Mouse (Mus musculus) midbrain, embryonic 11.5 days (tissue): ENCODE data around the gene Pglyrp3. TPM values are rescaled to one million over a fixed set of nuclear protein-coding genes. Genes with fewer than 3 reads are reported as not detected.
"Not testable (repeated sequence)": the region's sequence is repeated elsewhere in the genome, so short reads cannot be mapped to it uniquely, and the experiment has no call there.

Experiments
- ATAC-seq: fragments of 200-750 bp; cut with Nextera tagmentation; 2 replicates; pipeline ENCODE4 v1.8.0; 2017; ENCODE audit warnings: moderate TSS enrichment, moderate library complexity; ENCODE audit not compliant: low FRiP score
- DNase-seq: peaks from one replicate; pipeline ENCODE4 v3.0.0; 2015; ENCODE audit warnings: low spot score; ENCODE audit errors: missing footprints
- H3K27ac ChIP-seq: fragments of 300-500 bp; sonication (generic); 2 replicates; pipeline ENCODE4 v1.5.1; 2014; ENCODE audit warnings: low read depth, low read length
- H3K27me3 ChIP-seq: fragments of 300-500 bp; sonication (generic); 2 replicates; pipeline ENCODE4 v1.6.1; 2014; ENCODE audit warnings: mild to moderate bottlenecking, low read length, moderate library complexity, mixed read lengths; ENCODE audit not compliant: control insufficient read depth, insufficient read depth
- H3K36me3 ChIP-seq: fragments of 300-500 bp; sonication (generic); 2 replicates; pipeline ENCODE4 v1.6.1; 2014; ENCODE audit warnings: mild to moderate bottlenecking, low read length, moderate library complexity, mixed read lengths; ENCODE audit not compliant: control insufficient read depth, insufficient read depth
- H3K4me1 ChIP-seq: fragments of 300-500 bp; sonication (generic); 2 replicates; pipeline ENCODE4 v1.6.1; 2014; ENCODE audit warnings: low read length; ENCODE audit not compliant: control insufficient read depth, insufficient read depth
- H3K4me2 ChIP-seq: fragments of 300-500 bp; sonication (generic); 2 replicates; pipeline ENCODE4 v1.6.1; 2014; ENCODE audit warnings: mild to moderate bottlenecking, moderate library complexity
- H3K4me3 ChIP-seq: fragments of 300-500 bp; sonication (generic); 2 replicates; pipeline ENCODE4 v1.5.1; 2014; ENCODE audit warnings: low read depth, low read length
- H3K9ac ChIP-seq: fragments of 300-500 bp; sonication (generic); 2 replicates; pipeline ENCODE4 v1.6.1; 2014; ENCODE audit warnings: low read length
- H3K9me3 ChIP-seq: fragments of 300-500 bp; sonication (generic); 2 replicates; pipeline ENCODE4 v1.6.1; 2016; ENCODE audit warnings: low read length; ENCODE audit not compliant: control insufficient read depth
- WGBS: fragments of 180-500 bp; shearing (Covaris S2); extraction: QIAGEN DNeasy Blood & Tissue Kit; methylation state at CpG from one replicate; pipeline ENCODE4 v1.1.7; 2014; 5-methylcytosine and 5-hydroxymethylcytosine counted together
- polyA plus RNA-seq: library from polyadenylated mRNA; unstranded; fragments of >200 nt; fragmentation: Nextera tagmentation; extraction: Ambion mirVana; gene quantifications from 2 replicates; pipeline ENCODE4 v1.2.1, GENCODE M21; 2014

The Pglyrp3 gene
- not detected in 2 replicates for polyA plus RNA-seq

DNA sequence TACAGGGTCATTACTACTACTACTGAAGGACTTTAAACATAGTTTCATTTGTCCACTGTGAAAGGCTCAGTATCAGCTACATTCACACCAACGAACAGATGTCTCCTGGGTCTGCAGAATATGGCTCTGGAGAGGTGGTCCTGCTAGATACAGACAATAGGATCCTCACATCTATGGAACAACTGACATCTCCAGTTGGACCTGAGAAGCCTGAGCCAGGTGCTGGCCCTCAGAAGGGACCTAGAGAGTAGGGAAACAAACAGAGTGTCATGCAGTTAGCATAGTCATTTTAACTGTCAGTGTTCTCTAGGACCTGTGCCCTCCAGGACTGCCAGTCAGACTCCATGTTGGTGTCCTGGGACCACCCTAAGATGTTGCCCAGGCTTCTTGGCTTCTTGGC, at the start of gene Pglyrp3:
Pglyrp3 (plus strand) TSS at position 301 of the 400 bp plus-strand sequence.
- H3K9me3 ChIP-seq = no peaks in the 10 kb centered on the region
- no peaks in the 10 kb centered on the region for H3K4me1 ChIP-seq
- H3K36me3 ChIP-seq = no peaks in the 10 kb centered on the region
- ATAC-seq (no peak), DNase-seq (no peak)
- no peaks in the 10 kb centered on the region for H3K27me3 ChIP-seq
- H3K4me3 ChIP-seq = no peak within 1 kb of the TSS
- H3K27ac ChIP-seq = no peak within 1 kb of the TSS
- no peak within 1 kb of the TSS for H3K4me2 ChIP-seq
- H3K9ac ChIP-seq = no peak within 1 kb of the TSS
- 81% methylated on average over 1 of the region's 1 CpGs for WGBS

DNA sequence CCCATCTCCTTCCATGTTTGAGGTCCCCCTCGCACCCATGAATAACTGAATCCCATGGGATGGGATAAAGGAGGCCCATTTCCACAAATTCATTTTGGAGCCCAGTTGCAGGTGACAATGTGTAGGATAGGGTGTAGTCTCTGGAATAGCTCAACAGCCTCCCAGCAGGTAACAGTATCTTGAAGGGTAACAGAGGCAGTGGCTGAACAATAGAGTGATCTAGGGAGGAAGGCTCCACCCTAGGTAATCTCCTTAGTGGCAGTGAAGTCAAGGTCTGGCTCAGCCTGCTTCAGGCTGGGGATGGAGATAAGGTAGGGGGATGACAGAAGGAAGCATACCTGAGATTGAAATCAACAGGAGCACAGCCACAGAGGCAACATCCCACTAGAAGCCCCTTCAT, 3.4 kb upstream of the Pglyrp3 start:
- 76% methylated on average over 1 of the region's 1 CpGs for WGBS
- Histone ChIP-seq H3K4me2 (no peak overlapping the region), H3K27me3 (no peaks in the 10 kb centered on the region)

DNA sequence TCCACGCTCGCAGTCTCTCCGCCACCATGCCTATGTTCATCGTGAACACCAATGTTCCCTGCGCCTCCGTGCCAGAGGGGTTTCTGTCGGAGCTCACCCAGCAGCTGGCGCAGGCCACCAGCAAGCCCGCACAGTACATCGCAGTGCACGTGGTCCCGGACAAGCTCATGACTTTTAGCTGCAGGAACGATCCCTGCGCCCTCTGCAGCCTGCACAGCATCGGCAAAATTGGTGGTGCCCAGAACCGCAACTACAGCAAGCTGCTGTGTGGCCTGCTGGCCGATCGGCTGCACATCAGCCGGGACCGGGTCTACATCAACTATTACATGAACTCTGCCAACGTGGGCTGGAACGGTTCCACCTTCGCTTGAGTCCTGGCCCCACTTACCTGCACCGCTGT, 10.2 kb downstream of the Pglyrp3 start:
- H3K9ac ChIP-seq, H3K27ac ChIP-seq, H3K36me3 ChIP-seq, H3K4me2 ChIP-seq, H3K4me3 ChIP-seq, DNase-seq, ATAC-seq, H3K27me3 ChIP-seq, H3K4me1 ChIP-seq, H3K9me3 ChIP-seq: not testable (repeated sequence)
- WGBS = 61% methylated on average over 24 of the region's 24 CpGs

More for the DNA sequence above, 3.4 kb upstream of the Pglyrp3 start:
- Histone ChIP-seq H3K36me3 (no peaks in the 10 kb centered on the region), H3K9me3 (no peaks in the 10 kb centered on the region), H3K9ac (no peak overlapping the region), H3K4me3 (no peak overlapping the region), H3K27ac (no peak overlapping the region), H3K4me1 (no peaks in the 10 kb centered on the region)
- no peak for DNase-seq
- ATAC-seq = no peak

DNA sequence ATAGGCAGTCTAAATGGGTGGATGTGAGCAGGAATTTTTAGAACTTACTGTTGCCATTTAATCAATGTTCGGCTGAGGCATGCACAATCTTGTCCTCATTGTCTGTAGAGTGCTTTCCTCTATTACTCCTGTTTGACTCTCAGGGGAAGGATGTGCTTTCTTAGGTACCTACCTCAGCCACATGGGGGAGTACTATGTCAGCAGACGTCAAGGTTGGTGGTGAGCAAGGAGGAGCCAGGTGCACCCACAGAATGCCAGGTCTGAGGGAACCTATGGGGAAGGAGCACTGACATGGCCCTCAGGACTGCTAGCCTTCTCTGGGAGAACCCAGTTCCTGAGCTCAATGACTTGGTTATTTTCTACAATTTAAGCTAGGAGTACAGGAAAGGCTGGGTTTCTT, 18.8 kb downstream of the Pglyrp3 start:
- Histone ChIP-seq H3K27ac (no peak overlapping the region), H3K27me3 (no peaks in the 10 kb centered on the region), H3K9me3 (no peaks in the 10 kb centered on the region), H3K4me2 (no peak overlapping the region), H3K4me1 (no peaks in the 10 kb centered on the region), H3K4me3 (no peak overlapping the region), H3K9ac (no peak overlapping the region), H3K36me3 (no peaks in the 10 kb centered on the region)
- ATAC-seq (no peak), DNase-seq (no peak)
- 42% methylated on average over 2 of the region's 2 CpGs for WGBS

DNA sequence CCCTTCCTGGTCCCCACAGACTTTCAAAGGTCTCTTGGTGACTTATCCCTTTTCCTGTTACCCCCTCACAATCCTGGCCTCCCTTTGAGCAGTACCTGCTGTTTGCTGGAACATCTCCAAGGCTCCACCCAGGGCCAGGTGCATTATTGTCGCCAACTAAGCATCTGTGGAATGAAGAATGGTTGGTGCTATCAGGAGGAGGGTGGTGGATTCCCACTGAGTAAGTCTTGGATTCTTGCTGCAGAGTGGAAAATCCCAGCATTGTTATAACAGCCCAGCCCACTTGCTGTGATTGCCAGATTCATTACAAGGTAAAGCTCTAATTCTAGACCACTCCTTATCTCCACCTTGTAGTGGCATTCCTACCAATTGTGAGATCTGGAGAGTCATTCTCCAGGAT, 19.5 kb downstream of the Pglyrp3 start:
- no peak overlapping the region for H3K9ac ChIP-seq
- no peaks in the 10 kb centered on the region for H3K4me1 ChIP-seq
- no peak overlapping the region for H3K27ac ChIP-seq
- no peaks in the 10 kb centered on the region for H3K36me3 ChIP-seq
- no peak overlapping the region for H3K4me2 ChIP-seq
- H3K9me3 ChIP-seq = no peaks in the 10 kb centered on the region
- 56% methylated on average over 1 of the region's 1 CpGs for WGBS
- H3K27me3 ChIP-seq = no peaks in the 10 kb centered on the region
- DNase-seq = no peak
- no peak overlapping the region for H3K4me3 ChIP-seq
- no peak for ATAC-seq

DNA sequence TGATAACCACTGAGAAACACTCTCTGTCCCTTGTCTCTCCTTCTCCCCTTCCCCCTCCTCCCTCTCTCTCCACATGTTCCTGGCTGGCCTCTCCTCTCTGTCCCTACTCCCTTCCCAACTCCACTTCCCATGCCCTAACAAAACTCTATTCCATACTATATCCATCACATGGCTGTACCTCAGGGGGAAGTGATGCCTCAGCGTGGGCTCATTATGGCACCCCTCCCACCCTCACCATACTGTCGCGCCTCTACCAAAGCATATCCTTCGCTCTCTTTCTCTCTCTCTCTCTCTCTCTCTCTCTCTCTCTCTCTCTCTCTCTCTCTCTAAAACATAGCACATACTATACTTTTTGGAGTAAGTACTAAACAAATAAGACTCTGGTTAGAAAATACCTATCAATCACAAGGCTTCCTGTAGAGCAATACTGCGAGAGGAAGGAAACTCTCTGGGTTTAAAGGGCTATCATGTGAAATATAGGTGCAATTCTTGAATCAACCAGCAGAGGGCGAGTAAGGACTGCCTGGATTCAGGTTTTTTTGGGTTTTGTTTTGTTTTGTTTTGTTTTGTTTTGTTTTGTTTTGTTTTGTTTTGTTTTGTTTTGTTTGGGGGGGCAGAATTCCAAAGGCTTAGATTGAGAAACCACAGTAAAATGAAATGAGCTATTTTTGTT, 36.1 kb downstream of the Pglyrp3 start:
- DNase-seq = peak; percentile 91
- Histone ChIP-seq H3K27me3 (no peaks in the 10 kb centered on the region), H3K4me2 (no peak overlapping the region), H3K36me3 (no peaks in the 10 kb centered on the region), H3K4me1 (no peaks in the 10 kb centered on the region), H3K9ac (no peak overlapping the region), H3K9me3 (no peaks in the 10 kb centered on the region), H3K4me3 (no peak overlapping the region), H3K27ac (no peak overlapping the region)
- 60% methylated on average over 6 of the region's 6 CpGs for WGBS
- peak; percentile 42; the same call in 1 of the 2 replicates for ATAC-seq

DNA sequence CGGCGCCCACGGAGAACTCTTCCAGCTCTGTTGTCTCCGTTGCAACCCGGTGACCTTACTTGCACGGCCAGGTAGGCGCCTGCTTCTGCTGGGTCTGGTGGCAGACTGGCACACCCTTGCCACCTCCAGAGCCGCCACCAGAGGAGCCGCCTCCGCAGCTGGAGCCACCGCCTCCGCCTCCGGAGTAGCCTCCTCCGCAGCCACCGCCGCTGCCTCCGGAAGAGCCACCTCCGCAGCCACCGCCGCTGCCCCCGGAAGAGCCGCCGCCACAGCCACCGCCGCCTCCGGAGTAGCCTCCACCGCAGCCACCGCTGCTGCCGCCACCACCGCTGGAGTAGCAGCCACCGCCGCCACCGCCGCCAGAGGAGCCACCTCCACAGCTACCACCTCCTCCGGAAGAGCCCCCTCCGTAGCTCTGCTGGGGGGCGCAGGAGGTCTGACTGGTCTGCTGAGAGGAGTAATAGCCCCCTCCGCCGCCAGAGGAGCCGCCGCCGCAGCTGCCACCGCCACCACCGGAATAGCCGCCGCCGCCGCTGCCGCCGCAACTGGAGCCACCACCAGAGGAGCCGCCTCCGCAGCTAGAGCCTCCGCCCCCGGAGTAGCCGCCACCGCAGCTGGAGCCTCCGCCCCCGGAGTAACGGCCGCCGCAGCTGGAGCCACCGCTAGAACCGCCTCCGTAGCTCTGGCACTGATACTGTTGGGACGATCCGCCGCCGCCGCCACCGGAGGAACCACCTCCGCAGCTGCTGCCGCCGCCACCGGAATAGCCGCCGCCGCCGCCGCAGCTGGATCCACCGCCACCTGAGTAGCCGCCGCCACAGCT, 66.3 kb downstream of the Pglyrp3 start:
- Histone ChIP-seq H3K9me3 (no peaks in the 10 kb centered on the region), H3K4me2 (peak overlapping the region; percentile 89), H3K9ac (peak overlapping the region; percentile 73), H3K4me1 (no peaks in the 10 kb centered on the region), H3K36me3 (no peaks in the 10 kb centered on the region), H3K27ac (peak overlapping the region; percentile 65), H3K27me3 (peaks cover 6% of the 10 kb centered on the region; the same call in 1 of the 2 replicates), H3K4me3 (peak overlapping the region; percentile 75)
- ATAC-seq (peak; percentile 88), DNase-seq (peak; percentile 96)
- under 1% methylated on average over 70 of the region's 82 CpGs for WGBS
